Mouse (Mus musculus) kidney, postnatal 4 days (tissue): Measurements from ENCODE around the gene Nupr1l.
"Not testable (repeated sequence)": the region's sequence is repeated elsewhere in the genome, so short reads cannot be mapped to it uniquely, and the experiment has no call there.

Experiments used
- DNase-seq, 2 experiments: peaks; one replicate each; pipeline ENCODE4 v3.0.0; 2021; ENCODE audit warnings: mixed read lengths in 2 of 2

Gene Nupr1l

GRCm38 (mm10) chr5:129908242-129908965 lies at the start of gene Nupr1l:
TSS of gene Nupr1l (plus strand) at chr5:129908540.
- peak; percentile 97 for DNase-seq

- DNase-seq, result no peak
Observed at GRCm38 (mm10) chr5:129862325-129862724, 46.0 kb upstream of the Nupr1l start.

GRCm38 (mm10) chr5:129864467-129864866 lies 43.9 kb upstream of the Nupr1l start:
- DNase-seq, result peak; percentile 73 to 79

GRCm38 (mm10) chr5:129865841-129866240 lies 42.5 kb upstream of the Nupr1l start:
- DNase-seq, result no peak

- no peak for DNase-seq
Observed at GRCm38 (mm10) chr5:129869238-129869995, 38.9 kb upstream of the Nupr1l start.

- no peak for DNase-seq
Observed at GRCm38 (mm10) chr5:129871238-129871637, 37.1 kb upstream of the Nupr1l start.

GRCm38 (mm10) chr5:129873942-129874341 lies 34.4 kb upstream of the Nupr1l start:
- DNase-seq, result no peak

GRCm38 (mm10) chr5:129875098-129875497 lies 33.2 kb upstream of the Nupr1l start:
- no peak for DNase-seq

- no peak for DNase-seq
Observed at GRCm38 (mm10) chr5:129877731-129878455, 30.4 kb upstream of the Nupr1l start.

- DNase-seq, result peak; percentile 78 to 84
Observed at GRCm38 (mm10) chr5:129878946-129879345, 29.4 kb upstream of the Nupr1l start.

- no peak for DNase-seq
Observed at GRCm38 (mm10) chr5:129879888-129880287, 28.5 kb upstream of the Nupr1l start.

GRCm38 (mm10) chr5:129886271-129886670 lies 22.1 kb upstream of the Nupr1l start:
- peak in 1 of 2 experiments; percentile 11 for DNase-seq

- DNase-seq, result peak; percentile 88 to 93
Observed at GRCm38 (mm10) chr5:129886911-129887636, 21.3 kb upstream of the Nupr1l start, which contains the start of gene Chchd2. TSS of gene Chchd2 (minus strand) at chr5:129887470.

GRCm38 (mm10) chr5:129890390-129890789 lies 17.9 kb upstream of the Nupr1l start:
- not testable (repeated sequence) for DNase-seq

GRCm38 (mm10) chr5:129895198-129896088 lies 12.9 kb upstream of the Nupr1l start, which contains the start of gene Zbed5:
TSS of gene Zbed5 (plus strand) at chr5:129895723.
- peak; percentile 86 to 91 for DNase-seq

GRCm38 (mm10) chr5:129898449-129898848 lies 9.9 kb upstream of the Nupr1l start, which contains the start of gene Phkg1:
TSS of gene Phkg1 (minus strand) at chr5:129898549.
- no peak for DNase-seq

GRCm38 (mm10) chr5:129907775-129908174 lies 565 bp upstream of the Nupr1l start:
- DNase-seq, result no peak

GRCm38 (mm10) chr5:129909147-129909546 lies 807 bp downstream of the Nupr1l start:
- no peak for DNase-seq

- no peak for DNase-seq
Observed at GRCm38 (mm10) chr5:129909591-129909990, 1.3 kb downstream of the Nupr1l start.

GRCm38 (mm10) chr5:129914024-129914423 lies 5.7 kb downstream of the Nupr1l start:
- DNase-seq, result peak; percentile 19 to 34

GRCm38 (mm10) chr5:129915491-129915890 lies 7.2 kb downstream of the Nupr1l start:
- not testable (repeated sequence) for DNase-seq
